Mouse (Mus musculus) liver, embryonic 12.5 days (tissue): ENCODE measurements around the gene Lrig3. TPM values are rescaled to one million over a fixed set of nuclear protein-coding genes. Genes with fewer than 3 reads are reported as not detected.

ENCODE experiments used
- ATAC-seq: fragments of 200-750 bp; cut with Nextera tagmentation; 2 replicates; pipeline ENCODE4 v1.8.0; 2017; ENCODE audit warnings: moderate number of reproducible peaks, mild to moderate bottlenecking, moderate library complexity
- H3K27ac ChIP-seq: fragments of 300-500 bp; sonication (generic); 2 replicates; pipeline ENCODE4 v1.5.1; 2016; ENCODE audit warnings: mild to moderate bottlenecking
- H3K27me3 ChIP-seq: fragments of 300-500 bp; sonication (generic); replicated peaks from 2 replicates; pipeline ENCODE4 v1.6.1; 2016; ENCODE audit warnings: mild to moderate bottlenecking, moderate library complexity
- H3K36me3 ChIP-seq: fragments of 300-500 bp; sonication (generic); 2 replicates; pipeline ENCODE4 v1.6.1; 2016; ENCODE audit warnings: mild to moderate bottlenecking, moderate library complexity
- H3K4me1 ChIP-seq: fragments of 300-500 bp; sonication (generic); 2 replicates; pipeline ENCODE4 v1.6.1; 2016
- H3K4me2 ChIP-seq: fragments of 300-500 bp; sonication (generic); 2 replicates; pipeline ENCODE4 v1.6.1; 2016; ENCODE audit warnings: mild to moderate bottlenecking, moderate library complexity
- H3K4me3 ChIP-seq: fragments of 300-500 bp; sonication (generic); 2 replicates; pipeline ENCODE4 v1.5.1; 2016; ENCODE audit warnings: mild to moderate bottlenecking, moderate library complexity
- H3K9ac ChIP-seq: fragments of 300-500 bp; sonication (generic); 2 replicates; pipeline ENCODE4 v1.6.1; 2016; ENCODE audit warnings: mild to moderate bottlenecking, moderate library complexity
- H3K9me3 ChIP-seq: fragments of 300-500 bp; sonication (generic); replicated peaks from 2 replicates; pipeline ENCODE4 v1.6.1; 2016; ENCODE audit warnings: mild to moderate bottlenecking, moderate library complexity
- WGBS: fragments of 180-500 bp; shearing (Covaris S2); methylation state at CpG from one replicate; pipeline ENCODE4 v1.1.7; 2016; ENCODE audit not compliant: insufficient replicate concordance; 5-methylcytosine and 5-hydroxymethylcytosine counted together
- microRNA-seq: library from miRNA; unstranded; fragments of <30 nt; microRNA quantifications from one replicate; pipeline ENCODE4, GENCODE M21; 2017
- polyA plus RNA-seq: library from polyadenylated mRNA; unstranded; fragments of >200 nt; fragmentation: Nextera tagmentation; extraction: Ambion mirVana; gene quantifications from 2 replicates; pipeline ENCODE4 v1.2.1, GENCODE M21; 2016

The Lrig3 gene
- polyA plus RNA-seq, 1 experiment from 2014 or later, result 1.9 TPM

DNA sequence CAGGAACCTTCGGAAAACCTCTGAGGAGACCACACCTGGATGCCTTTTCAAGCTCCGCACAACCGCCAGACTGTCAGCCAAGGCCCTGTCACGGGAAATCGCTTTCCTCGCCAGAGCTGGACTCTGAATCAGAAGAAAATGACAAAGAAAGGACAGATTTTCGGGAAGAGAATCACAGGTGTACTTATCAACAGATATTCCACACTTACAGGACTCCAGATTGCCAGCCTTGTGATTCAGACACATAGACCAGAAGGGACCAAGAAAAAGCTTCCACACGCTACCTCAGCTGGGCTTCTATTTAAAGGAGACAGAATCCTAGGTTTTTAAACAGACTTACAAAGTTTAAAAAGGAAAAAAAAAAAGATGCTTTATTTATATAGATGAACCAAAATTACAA lies 48.7 kb downstream of the Lrig3 start:
- Histone ChIP-seq H3K27ac (no peak overlapping the region), H3K27me3 (no peaks in the 10 kb centered on the region), H3K4me1 (no peaks in the 10 kb centered on the region), H3K9ac (no peak overlapping the region), H3K36me3 (peaks cover 16% of the 10 kb centered on the region), H3K4me2 (no peak overlapping the region), H3K4me3 (no peak overlapping the region), H3K9me3 (no peaks in the 10 kb centered on the region)
- whole genome bisulfite sequencing, result 83% methylated on average over 8 of the region's 8 CpGs
- no peak for ATAC-seq

DNA sequence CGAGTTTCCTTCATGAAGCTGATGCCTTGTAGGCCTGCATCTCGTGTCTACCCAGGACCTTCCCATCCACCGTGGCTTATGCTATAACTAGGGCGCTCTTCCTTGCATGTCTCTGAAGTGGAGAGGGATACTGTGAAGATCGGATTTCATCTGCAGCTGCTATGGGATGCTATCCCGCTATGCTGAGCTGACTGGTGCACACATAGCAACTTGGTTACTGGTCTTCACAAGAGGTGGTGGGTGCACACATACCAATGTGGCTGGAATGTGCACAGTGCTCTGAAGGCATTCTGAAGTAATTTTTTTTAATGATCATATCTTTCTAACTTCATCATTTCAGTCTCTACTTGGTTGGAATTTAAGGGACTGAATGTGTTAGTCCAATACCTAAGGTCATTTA lies 49.7 kb downstream of the Lrig3 start:
- Histone ChIP-seq H3K4me1 (no peaks in the 10 kb centered on the region), H3K36me3 (peaks cover 11% of the 10 kb centered on the region), H3K9me3 (no peaks in the 10 kb centered on the region), H3K9ac (no peak overlapping the region), H3K27ac (no peak overlapping the region), H3K4me2 (no peak overlapping the region), H3K4me3 (no peak overlapping the region), H3K27me3 (no peaks in the 10 kb centered on the region)
- WGBS, result 80% methylated on average over 6 of the region's 6 CpGs
- no peak for ATAC-seq

DNA sequence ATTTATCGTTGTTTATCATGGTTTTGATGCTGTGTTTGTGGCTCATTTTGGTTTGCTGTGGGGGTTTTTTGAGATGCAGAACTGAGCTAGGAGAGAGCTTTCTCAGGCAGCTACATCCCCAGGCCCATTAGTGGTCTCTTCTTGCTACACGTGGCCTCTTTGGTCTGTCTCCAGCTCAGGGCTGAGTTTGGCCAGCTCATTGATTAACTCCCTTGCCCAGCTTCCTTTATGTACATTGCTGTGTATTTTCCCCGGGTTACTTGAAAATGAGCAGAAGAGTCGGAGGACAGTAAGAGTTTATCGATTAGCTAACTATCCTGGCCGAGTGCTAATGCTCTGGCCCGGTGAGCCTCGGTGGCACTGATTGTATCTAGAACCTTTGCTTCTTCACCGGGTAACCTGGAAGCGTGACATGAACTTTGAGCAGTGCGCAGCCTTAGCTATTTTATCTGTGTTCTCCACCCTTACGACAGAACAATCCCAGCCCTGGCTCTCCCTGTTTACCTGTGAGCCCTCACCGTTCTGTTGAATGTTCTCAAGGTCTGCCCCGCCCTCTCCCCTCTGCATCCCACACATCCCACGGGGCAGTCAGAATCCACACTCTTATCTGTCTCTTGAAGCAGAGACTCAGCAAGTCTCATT lies 53.5 kb downstream of the Lrig3 start:
- Histone ChIP-seq H3K4me1 (no peaks in the 10 kb centered on the region), H3K4me2 (no peak overlapping the region), H3K9me3 (0 out of 2 replicates have a peak, but pooled peaks cover 4% of the 10 kb centered on the region), H3K27ac (no peak overlapping the region), H3K9ac (no peak overlapping the region), H3K4me3 (no peak overlapping the region), H3K27me3 (no peaks in the 10 kb centered on the region), H3K36me3 (peaks cover 6% of the 10 kb centered on the region; the same call in 1 of the 2 replicates)
- 64% methylated on average over 15 of the region's 15 CpGs for WGBS
- ATAC-seq, result peak; percentile 40; the same call in 1 of the 2 replicates

DNA sequence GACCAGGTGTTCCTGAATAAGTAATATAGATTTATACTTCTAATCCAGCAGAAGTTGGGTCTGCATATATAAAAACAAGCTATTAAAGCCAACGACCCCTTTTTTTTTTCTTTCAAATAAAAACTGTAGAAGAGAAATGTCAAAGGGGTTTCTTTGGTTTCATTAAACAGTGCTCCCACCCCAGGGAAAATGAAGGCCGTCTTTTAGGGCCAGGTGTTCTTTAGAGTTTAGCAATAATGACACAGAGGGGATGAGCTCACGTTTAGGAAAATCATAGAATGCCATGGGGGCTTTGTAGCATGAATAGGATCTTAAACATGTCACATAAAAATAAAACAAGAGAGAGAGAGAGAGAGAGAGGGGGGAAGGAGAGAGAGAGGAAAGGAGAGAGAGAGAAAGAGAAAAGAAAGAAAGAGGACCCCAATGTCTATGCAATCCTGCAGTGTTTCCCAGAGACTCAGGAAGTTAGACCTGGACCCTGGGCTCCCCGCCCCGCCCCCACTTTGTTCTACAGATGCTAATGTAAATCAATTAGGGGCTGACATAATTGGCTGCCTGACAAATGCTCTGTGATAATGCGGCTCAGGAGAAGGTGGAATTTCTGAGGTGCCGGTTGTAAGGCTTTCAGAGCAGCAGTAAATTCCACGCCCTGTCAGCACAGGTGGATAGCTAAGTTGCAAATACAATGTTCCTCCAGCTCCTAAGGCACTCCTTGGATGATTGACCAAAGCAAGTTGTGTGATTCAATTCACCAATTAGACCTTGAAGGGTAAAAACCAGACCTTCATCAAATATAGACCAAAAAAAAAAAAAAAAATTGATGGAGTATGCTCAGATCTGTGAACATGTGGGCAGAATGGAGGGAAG lies 62.8 kb downstream of the Lrig3 start:
- Histone ChIP-seq H3K36me3 (no peaks in the 10 kb centered on the region), H3K9ac (no peak overlapping the region), H3K27ac (no peak overlapping the region), H3K4me3 (no peak overlapping the region), H3K9me3 (no peaks in the 10 kb centered on the region), H3K4me2 (no peak overlapping the region), H3K27me3 (no peaks in the 10 kb centered on the region), H3K4me1 (no peaks in the 10 kb centered on the region)
- no peak for ATAC-seq
- WGBS, result 31% methylated on average over 8 of the region's 8 CpGs

DNA sequence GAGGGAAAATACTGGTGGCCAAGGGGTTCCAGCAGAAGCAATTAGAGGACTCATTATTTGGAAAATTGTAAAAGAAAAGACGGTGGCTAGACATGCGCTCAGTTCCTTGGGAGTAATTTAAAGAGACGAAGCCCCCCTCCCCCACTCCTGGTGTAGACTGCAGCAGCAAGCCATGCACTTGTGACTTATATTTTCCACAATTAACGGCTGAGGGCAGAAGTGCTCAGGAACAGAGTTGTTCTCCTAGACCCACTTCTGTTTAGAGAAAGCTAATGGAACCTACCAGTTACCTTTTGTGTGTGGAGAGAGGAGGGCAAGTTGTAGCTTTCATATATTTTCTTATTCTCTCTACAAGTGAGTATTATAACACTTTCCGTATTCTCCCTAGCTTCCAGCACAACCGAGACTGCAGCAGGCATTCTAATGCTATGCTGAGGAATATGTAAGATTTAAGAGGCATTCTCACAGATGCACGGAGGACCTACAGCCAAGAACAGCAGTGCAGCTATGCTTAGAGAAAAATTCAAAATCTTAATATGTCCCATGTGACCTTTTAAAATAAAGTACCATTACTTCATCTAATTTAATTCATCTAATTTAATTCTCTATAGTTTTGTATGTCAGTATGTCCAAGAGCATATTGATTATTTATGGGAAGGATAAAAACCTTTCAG lies 63.6 kb downstream of the Lrig3 start:
- no peaks in the 10 kb centered on the region for H3K9me3 ChIP-seq
- no peaks in the 10 kb centered on the region for H3K36me3 ChIP-seq
- H3K27me3 ChIP-seq, result no peaks in the 10 kb centered on the region
- no peak overlapping the region for H3K4me2 ChIP-seq
- no peak overlapping the region for H3K27ac ChIP-seq
- WGBS, result 60% methylated on average over 7 of the region's 7 CpGs
- no peak for ATAC-seq
- H3K9ac ChIP-seq, result no peak overlapping the region
- no peak overlapping the region for H3K4me3 ChIP-seq
- H3K4me1 ChIP-seq, result no peaks in the 10 kb centered on the region

DNA sequence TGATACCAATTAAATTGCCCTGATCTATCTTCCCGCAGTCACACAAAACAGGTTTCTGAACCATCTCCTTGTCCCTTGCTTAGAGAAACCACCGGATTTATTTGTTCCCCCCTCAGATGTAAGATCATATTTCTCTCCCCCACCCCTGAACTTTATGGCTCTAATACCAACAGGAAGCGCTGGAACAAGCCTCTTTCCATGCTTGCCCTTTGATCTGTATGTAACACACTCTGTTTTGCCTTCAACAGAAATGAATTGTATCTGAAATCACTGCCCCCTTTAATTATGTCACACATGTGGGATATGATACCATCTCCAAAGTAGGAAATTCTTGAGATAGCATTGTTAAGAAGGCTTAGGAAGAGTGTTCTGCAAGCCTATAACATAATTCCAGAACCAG lies 90.9 kb downstream of the Lrig3 start:
- Histone ChIP-seq H3K36me3 (no peaks in the 10 kb centered on the region), H3K27me3 (no peaks in the 10 kb centered on the region), H3K9me3 (no peaks in the 10 kb centered on the region), H3K4me1 (no peaks in the 10 kb centered on the region), H3K9ac (no peak overlapping the region), H3K4me3 (no peak overlapping the region), H3K27ac (no peak overlapping the region), H3K4me2 (no peak overlapping the region)
- ATAC-seq, result no peak
- WGBS, result 56% methylated on average over 3 of the region's 3 CpGs

DNA sequence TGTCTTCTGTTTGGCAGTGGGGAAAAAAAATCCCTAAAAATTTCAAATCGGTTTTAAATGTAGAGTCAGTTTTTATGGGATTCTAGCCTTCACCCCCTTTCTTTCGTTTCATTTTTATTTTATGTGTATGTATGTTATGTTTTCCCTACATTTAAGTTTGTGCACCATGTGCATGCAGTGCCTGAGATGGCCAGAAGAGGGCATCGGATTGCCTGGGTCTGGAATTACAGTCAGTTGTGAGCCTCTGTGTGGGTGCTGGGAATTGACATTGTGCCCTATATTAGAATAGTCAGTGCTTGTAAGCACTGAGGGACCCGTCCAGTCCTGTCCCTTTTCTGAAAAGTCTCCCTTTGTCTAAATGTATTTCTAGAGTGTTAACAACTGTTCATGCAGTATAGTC lies 96.8 kb downstream of the Lrig3 start:
- no peaks in the 10 kb centered on the region for H3K36me3 ChIP-seq
- 62% methylated on average over 4 of the region's 4 CpGs for WGBS
- H3K27me3 ChIP-seq, result no peaks in the 10 kb centered on the region
- no peaks in the 10 kb centered on the region for H3K4me1 ChIP-seq
- H3K27ac ChIP-seq, result no peak overlapping the region
- no peak overlapping the region for H3K9ac ChIP-seq
- peaks cover 13% of the 10 kb centered on the region; the same call in 1 of the 2 replicates for H3K9me3 ChIP-seq
- no peak overlapping the region for H3K4me3 ChIP-seq
- no peak for ATAC-seq
- H3K4me2 ChIP-seq, result no peak overlapping the region

Small RNA genes within 50 kb of the gene (microRNA-seq; reads per million reads assigned to microRNA genes)
- not detected for gene Gm22183
